Mouse (Mus musculus): ENCODE results near the gene Kcnh1. TPM values are rescaled to one million over a fixed set of nuclear protein-coding genes. Genes with fewer than 3 reads are reported as not detected.

The Kcnh1 gene
- polyA plus RNA-seq, 1 experiment = 1.2 TPM

DNA sequence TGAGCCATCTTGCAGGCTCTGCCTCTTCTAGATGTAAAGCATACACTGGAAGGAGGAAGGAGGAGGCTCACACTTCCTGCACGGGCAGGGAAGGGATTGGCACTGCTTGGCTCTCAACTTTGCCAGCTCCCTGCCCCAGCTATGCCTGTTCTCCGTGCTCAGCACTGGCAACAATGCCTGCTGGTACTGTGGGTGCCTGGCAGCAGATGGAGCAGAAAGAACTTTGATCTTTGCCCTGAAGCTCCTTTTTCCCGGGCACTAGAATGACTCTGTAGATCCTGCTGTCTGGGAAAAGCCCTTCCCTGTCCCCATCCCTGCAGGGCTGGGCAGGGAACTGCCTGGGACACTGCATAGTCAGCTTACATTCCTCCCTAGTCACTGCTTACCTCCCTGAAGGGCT, 225.2 kb downstream of the Kcnh1 start:
- DNase-seq (ENCODE audit: low spot score) = no peak

DNA sequence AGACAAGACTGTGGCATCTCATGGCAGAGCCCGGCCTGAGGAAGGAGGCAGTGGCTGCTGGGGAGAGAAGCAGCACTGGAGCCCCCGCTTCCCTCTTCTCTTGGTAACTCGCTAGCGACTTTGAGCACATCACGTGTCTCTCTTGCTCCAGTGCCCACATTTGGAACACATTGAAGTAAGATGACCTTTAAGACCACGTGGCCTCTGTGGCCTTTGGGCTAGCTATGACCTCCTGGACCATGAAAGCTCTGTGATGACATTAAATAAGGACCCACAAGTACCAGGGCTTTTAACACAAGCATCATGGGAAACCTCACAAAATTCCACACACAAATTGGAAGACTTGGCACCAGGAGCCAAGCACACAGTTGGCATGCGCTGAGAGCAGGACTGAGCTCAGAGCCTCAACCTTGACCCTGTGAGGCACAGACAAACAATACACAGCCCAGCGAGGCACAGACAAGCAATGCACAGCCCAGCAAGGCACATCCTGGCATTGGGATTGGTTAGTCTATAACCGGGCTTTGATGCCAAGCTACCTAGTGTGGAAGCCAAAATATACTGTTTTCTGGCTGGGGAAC, 225.8 kb downstream of the Kcnh1 start:
- DNase-seq (ENCODE audit: low spot score) = no peak

DNA sequence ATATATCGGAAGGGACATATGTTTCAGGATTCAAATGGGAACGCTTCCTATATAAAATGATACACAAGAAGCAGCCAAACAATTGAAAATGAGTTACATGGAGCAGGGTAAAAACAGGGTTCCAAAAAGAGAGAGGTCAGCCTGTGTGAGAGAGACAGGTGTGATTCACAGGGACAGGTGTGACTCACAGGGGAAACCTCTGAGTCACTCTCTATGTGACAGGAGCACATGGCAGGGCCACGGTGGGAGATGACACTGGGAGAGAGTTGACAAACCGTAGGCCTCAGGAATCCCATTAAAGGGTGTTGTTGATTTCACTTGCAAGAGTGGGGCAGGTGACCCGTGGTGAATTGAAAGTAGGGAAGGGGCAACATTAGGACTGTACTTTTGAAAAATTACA, 228.6 kb downstream of the Kcnh1 start:
- no peak for DNase-seq (ENCODE audit: low spot score)

DNA sequence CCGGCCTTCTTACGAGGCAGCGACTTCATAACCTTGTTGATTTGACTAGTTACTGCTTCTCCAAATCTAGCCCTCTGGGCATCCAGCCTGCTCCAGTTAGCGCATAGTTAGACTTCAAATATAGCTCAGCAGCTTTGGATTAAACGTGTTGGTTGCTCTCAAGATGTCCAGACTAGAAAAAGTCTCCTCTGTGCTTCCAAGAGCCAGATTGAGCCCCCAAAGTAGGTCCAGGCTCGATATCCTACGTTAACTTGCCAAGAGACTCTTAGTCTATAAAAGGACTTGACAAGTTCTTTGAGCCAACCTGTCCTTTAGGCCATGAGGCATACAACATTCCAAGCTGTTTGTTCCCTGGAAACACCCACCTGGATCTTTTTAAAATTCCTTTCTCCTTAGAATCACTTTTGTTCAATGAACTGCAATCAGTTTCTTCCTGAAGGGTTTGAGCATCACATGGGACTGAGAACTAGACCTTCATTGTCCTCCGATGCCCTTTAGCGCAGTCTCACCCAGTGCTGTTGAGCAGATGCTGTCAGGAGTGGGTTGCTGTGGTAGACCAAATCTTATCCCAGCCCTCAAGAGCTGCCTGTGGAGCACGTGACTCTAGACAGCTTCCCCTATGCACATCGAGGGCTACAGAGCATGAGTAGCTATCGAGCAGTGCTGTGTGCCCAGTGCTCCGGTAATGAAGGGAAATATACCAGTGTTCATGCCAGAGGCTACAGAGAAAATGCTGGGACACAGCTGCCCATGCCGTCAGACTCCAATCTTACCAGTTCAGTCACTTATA, 231.0 kb downstream of the Kcnh1 start:
- no peak for DNase-seq (ENCODE audit: low spot score)

DNA sequence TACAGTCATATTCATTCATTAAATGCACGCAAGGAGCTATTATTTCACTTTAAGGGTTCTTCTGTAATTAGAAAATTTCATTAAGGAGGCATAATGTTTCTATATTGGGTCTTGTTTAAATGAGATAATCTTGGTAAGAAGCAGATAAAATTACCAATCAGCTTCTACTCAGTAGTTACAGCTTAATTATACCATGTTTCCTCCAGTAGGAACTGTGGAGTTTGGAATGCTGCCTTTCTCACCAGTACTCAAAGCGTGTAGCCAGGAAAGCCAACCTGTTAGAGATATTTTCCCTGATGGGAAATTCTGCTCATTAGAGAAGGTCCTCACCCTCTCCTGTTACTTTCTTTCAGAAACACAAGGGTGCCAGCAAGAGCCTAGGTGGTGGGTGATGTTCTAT, 240.8 kb downstream of the Kcnh1 start:
- no peak for DNase-seq (ENCODE audit: low spot score)

DNA sequence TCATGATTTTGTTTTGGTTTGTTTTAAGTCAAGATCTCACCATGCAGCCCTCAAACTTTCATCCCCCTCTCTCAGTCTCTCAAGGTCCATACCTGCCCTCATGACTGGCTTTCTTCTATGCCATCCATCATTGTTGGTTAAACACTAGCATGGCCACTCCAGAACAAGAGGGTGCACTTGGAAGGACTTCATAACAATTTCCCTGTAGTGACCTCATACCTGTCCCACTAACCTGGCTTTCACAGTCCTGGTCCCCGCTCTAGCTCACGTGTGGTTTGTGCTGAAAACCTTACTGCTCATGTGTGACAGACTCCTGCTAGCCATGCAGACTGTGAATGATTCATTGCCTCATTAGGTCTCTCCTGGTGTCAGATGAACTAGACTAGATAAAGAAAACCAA, 244.9 kb downstream of the Kcnh1 start:
- DNase-seq (ENCODE audit: low spot score) = no peak

DNA sequence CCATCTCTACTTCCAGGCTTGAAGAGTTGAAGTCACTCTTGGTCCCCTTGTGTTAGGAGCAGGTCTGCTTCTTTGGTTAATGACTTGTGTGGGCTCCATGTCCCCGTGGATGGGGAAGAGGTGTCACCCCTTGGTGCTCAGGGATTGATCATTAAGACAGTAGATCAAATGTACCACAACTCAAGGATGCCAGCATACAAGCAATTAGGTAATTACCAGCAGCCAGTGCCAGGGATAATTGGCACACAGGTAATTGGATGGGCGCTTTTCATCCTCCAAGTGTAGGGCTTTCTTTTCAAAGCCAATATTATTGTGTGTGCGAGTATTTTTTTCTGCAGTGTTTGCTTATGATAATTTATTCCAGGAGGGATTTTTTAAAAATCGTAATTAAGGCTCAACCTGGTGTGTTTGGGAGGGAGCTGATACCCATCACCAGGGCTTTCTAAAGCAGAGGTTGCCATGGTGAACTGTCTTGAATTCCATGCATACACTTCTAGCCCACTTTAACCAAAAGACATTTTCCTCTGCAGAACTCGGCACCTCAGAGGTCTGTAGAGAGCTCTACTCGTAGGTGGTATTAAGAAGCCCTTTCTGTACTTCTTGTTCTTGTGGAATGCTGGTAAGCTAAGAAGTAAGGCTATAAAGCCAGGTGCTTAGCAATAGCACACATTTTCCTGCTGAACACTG, 248.7 kb downstream of the Kcnh1 start:
- no peak for DNase-seq (ENCODE audit: low spot score)

DNA sequence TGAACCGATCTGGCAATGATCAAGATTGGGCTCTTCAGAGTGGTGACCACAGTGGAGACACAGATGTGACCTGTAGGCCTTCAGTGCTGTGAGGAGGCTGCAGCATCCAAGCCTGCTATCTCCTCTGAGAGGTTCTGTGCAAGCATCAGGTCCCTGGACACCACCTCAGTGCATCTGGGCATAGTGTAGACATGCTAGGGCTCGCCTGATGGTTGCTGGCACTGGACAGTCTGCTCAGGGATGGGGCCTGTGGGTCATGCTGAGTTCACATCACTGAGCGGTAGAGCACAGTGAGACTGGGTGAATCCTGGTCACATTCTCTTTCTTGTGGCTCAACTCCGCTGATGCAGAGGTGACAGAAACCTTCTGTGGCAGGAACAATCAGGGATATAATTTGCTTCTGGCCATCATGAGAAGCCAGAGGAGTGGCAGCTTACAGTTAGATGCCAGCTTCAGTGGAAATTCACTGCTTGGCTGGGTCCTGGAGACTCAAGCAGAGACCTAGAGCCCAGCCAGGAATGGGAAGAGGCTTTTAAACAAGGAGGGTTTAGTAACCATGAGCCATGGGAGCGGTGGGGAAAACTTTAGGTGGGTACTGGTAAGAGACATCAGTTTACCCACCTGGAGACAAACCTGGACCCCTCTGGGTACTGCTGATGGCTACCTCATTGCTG, 252.3 kb downstream of the Kcnh1 start:
- no peak for DNase-seq (ENCODE audit: low spot score)

DNA sequence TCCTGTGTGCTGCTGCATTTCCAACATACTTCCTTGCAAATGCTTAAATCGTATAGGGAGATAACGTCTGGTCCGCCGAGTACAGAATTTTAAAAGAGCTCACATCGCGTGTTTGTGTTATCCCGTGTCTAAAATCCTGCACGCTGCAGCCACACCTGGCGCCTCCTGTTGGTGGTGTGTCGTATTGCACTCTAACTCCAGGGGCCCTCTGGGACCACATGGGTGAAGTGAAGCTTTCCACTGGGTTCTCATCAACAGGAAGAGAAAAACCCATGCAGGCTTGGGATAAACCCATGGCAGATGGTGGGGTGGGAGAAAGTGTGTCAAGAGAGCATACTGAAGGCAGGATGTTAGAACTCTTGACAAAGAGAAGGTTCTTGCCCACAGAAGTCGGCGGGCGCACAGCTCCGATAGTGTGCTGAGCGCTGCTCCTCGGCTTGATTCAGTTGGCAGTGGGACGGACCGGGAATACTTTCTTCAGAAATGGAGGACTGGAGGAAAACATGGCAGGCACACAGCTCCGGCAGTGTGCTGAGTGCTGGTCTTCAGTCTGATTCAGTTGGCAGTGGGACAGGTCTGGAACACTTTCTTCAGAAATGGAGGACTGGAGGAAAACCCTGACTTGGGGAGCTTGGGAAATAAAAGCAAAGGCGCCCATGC, 253.6 kb downstream of the Kcnh1 start:
- no peak for DNase-seq (ENCODE audit: low spot score)

DNA sequence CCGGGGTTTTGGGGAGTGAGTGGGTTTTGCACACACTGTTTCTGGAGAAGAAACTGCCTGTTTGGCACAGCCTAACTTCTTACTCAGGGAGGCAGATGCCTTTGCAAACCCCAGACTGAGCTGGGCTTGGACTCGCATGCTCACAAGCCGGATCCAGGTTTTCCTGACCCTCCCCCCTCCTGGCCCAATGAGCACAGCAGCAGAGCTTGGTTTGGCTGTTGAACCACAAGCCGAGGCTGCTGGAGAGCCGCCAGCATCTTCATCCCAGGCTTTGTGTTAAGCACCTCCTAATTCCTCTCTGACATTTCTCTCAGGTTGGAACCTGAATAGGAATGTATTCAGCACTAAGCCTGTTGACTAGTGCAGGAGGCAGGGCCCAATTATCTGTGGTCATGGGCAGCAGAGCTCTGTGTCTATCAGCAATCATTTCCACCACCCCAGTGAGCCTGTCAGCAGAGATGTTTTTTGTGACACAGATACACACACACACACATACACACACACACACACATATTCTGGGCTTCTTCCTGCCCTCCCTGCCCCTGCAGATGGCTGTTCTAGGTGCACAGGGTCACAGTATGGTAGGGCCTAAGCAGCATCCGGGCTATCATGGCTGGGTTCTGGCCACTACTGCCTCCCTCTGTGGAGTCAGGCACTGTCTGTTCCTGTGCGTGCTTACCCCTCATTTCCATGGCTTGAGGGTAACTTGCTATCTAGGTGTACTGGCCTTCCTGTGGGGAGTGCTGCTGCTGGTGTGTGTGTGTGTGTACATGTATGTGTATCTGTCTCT, 254.3 kb downstream of the Kcnh1 start:
- DNase-seq (ENCODE audit: low spot score) = peak; percentile 36

DNA sequence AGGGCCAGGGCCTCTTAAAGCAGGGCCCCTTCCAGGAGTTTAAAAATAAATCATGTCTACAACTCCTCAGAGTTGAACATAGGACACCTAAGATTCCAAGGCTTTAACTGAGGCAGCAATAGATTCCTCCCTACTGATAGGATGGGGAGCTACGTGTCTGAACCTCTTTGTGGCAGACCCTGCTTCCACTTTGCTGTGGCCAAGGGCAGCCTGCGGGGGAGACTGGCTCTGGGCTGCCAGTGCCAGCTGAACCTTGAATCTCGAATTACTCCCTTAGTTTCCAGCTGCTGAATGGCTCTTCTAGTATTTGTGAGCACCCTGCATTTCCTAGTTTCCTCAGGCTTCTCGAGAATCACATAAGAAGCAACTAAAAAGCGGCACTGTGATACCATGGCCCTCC, 255.6 kb downstream of the Kcnh1 start:
- no peak for DNase-seq (ENCODE audit: low spot score)

DNA sequence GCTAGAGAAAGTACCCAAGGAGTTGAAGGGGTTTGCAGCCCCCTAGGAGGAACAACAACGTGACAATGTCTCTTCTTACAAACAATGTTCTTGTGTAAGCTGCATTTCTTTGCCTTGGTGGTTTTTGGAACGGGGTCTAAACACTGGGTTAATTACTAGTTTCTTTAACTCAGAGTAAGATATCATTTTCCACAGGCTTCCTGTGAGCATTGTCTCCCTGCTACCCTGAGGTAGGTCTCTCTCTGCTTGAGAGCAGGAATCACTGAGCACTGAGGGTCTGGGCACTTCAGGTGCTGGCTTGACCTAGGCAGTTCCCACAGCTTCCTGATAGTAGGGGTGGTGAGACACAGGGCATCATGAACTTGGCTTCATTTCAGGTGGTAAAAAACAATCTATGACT, 257.1 kb downstream of the Kcnh1 start:
- DNase-seq (ENCODE audit: low spot score) = no peak

DNA sequence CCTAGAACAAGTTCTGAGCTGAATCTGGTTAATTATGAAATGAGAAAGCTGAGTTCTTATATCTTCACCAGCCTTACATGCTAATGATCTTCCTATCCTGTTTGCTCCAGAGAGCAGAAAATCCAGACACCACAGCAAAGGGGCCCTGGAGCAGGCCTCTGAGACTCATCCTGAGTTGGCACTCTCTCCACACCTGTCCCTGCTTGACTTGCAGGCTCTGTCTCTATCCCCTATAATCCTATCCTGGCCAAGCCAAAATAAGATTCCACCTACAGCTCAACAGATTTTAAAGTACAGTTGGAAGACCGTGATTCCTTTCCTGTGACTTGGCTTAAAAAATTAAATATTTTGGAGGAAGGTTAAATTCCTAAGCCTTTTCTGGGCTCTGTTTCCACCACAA, 257.9 kb downstream of the Kcnh1 start:
- DNase-seq (ENCODE audit: low spot score) = no peak

DNA sequence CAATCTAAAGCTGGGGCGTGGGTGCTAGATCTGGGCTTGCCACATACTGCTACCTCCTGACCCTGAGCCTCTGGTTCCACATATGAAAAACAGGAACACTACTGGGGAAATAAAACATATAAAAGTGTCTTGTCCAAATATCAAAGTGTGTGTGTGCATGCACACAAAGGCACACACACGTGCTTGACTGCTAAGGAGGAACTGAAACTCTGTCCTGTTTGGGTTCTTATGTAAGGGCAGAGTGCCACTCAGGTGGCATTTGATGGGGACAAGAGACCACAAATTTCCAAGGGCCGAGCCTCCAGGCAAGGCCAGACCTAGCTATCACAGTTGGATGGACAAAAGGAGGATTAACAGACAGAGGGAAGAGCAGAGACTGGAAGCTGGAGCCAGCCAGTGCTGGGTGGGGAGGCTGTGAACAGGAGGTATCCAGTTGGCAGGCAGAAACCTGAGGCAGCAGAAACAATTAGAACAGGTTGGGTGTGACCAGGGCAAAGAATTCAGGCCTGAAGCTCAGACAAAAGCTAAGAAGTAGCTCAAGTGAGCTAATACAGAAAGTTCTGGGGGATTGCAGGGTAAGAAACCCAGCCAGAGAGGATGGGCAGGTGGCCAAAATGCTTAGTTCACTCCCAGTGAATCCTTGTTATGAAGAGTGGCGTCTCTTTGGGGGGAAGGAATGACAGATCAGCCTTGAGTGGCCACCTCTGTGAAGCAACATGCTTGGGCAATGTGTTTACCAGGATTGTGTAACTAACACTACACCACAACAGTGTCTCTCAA, 259.2 kb downstream of the Kcnh1 start:
- no peak for DNase-seq (ENCODE audit: low spot score)

DNA sequence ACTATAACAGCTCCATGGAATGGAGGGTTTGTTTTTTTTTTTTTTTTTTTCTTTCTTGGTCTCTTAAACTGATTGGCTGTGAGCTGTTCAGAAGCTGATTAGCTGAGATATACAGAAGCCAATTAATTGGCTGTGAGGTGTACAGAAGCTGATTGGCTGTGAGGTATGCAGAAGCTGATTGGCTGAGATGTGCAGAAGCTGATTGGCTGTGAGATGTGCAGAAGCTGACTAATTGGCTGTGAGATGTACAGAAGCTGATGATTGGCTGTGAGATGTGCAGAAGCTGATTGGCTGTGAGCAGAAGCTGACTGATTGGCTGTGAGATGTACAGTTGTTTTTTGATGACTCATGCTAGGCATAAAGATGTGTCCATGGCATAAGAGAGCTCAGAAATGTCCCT, 259.9 kb downstream of the Kcnh1 start:
- no peak for DNase-seq (ENCODE audit: low spot score)

DNA sequence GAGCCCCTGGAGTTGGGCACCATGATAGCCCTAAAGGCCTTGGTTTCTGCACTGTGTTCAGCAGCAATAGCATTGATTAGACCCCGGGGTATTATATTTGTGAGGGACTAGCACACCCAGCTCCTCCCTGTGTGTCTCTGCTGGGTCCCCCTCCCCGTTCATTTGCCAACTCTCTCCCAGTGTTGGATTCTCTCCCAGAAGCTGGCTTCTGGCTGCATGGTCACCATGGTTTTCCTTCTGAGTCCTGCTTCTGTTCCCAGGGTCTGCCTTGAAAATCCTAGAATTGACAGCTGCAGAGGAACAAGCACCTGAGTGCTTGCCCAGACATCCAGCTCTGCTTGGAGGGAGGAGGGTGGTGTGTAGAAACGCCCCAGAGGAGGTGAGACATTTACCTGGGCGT, 261.1 kb downstream of the Kcnh1 start:
- DNase-seq (ENCODE audit: low spot score) = no peak

DNA sequence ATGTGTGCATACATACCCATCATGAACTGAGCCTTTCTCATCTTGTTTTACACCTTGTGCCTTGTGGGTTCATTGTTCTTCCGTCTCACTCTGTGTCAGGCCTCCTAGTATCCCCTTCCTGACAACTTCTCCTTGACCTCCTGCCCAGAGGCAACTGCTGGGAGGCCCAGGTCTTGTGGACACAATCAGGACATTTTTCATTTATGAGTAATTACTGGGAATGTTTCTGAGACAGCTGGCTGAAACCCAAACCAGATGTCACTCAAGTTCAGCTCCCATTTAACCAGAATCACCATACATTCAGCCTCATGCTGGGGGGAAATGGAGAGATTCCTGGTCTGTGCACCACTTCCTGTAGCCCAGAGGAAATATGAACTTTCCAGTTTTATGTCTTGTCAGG, 263.9 kb downstream of the Kcnh1 start:
- no peak for DNase-seq (ENCODE audit: low spot score)

DNA sequence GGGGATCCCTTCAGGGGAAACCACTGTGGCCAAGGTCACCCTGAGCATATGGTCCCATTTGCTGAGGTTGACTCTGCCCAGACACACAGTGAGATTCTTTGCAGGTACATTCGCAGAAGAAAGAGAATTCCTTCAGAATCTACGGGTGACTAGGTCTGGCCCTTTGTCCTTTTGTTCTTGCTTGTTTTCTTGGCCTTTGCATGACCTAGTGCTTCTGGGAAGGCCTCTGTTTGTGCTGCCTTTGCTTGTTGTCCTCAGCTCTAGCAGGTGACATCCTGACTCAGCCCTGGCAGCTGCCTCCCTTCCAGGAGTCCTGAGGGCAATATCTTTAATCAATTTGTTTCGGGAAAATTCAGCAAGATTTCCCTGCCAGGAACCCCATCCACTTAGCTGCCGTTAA, 264.4 kb downstream of the Kcnh1 start:
- no peak for DNase-seq (ENCODE audit: low spot score)

DNA sequence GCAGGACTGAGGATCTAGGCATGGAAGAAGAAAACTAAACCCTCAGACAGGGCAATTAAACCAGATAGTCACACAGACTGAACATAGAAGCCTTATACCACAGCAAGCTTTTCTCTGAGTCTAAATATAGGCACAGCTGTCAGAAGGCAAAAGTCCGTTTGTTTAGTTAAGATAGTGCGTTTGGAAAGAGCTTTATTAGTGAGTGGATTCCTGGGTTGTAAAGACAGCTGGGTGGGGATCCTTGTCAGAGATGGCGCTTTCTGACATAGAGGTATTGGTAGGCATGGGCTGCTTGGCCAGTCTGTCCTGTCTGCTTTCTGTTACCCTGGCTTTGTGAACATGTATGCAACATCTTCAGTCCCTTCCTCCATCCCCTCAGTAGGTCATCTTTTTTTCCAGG, 266.5 kb downstream of the Kcnh1 start:
- no peak for DNase-seq (ENCODE audit: low spot score)

DNA sequence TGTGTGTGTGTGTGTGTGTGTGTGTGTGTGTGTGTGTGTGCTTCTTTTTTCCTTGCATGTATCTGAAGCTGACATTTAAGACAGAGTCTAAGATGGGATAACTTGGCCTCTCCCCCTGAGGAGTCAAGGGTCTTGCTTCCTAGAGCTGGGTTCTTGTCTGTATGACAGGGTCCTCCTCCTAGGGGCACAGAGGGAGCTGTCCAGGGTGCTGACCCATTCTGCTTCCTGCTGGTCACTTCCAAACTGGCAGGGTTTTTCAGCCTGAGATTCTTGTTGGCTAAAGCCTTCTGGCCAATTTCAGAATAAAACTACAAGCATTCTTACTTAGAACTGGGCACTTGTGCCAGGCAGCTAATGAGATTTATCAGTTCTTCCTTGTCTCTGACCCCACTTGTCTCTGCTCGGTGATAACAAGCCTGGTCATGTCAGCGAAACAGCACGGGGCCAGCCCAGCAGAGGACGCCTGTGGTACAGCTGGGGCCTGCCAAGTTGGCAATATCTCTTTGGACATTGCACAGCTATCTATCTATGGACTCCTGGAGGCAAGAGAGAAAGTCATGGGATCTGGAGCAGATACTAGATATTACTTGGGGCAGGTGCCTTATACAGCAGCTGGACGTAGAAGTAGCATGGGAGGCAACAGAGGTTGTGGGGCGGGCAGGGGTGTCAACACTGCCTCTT, 267.1 kb downstream of the Kcnh1 start:
- DNase-seq (ENCODE audit: low spot score) = no peak
